Mouse (Mus musculus) kidney, embryonic 14.5 days (tissue): Measurements from ENCODE around the gene Mnat1. TPM values are rescaled to one million over a fixed set of nuclear protein-coding genes. Genes with fewer than 3 reads are reported as not detected.
A peak's percentile ranks its signal among the peaks of the same experiment; 100 is the strongest.
"Not testable (repeated sequence)": the region's sequence is repeated elsewhere in the genome, so short reads cannot be mapped to it uniquely, and the experiment has no call there.

Source experiments
- ATAC-seq: fragments of 200-750 bp; cut with Nextera tagmentation; 2 replicates; pipeline ENCODE4 v1.8.0; 2017; ENCODE audit warnings: moderate number of reproducible peaks, mild to moderate bottlenecking, moderate TSS enrichment, moderate library complexity; ENCODE audit not compliant: low FRiP score, low TSS enrichment
- H3K27ac ChIP-seq: fragments of 300-500 bp; sonication (generic); 2 replicates; pipeline ENCODE4 v1.5.1; 2014; ENCODE audit warnings: low read depth, mild to moderate bottlenecking, low read length, moderate library complexity, mixed read lengths
- H3K27me3 ChIP-seq: fragments of 300-500 bp; sonication (generic); 2 replicates; pipeline ENCODE4 v1.6.1; 2014; ENCODE audit warnings: mild to moderate bottlenecking, low read length; ENCODE audit not compliant: control insufficient read depth, insufficient read depth
- H3K36me3 ChIP-seq: fragments of 300-500 bp; sonication (generic); 2 replicates; pipeline ENCODE4 v1.6.1; 2014; ENCODE audit warnings: low read length, mixed read lengths; ENCODE audit not compliant: control insufficient read depth, insufficient read depth
- H3K4me1 ChIP-seq: fragments of 300-500 bp; sonication (generic); 2 replicates; pipeline ENCODE4 v1.6.1; 2014; ENCODE audit warnings: low read length, mixed read lengths; ENCODE audit not compliant: control insufficient read depth, insufficient read depth
- H3K4me2 ChIP-seq: fragments of 300-500 bp; sonication (generic); replicated peaks from 2 replicates; pipeline ENCODE4 v1.6.1; 2014; ENCODE audit warnings: low read depth, mild to moderate bottlenecking, low read length
- H3K4me3 ChIP-seq: fragments of 300-500 bp; sonication (generic); 2 replicates; pipeline ENCODE4 v1.5.1; 2014; ENCODE audit warnings: mild to moderate bottlenecking, low read length
- H3K9ac ChIP-seq: fragments of 300-500 bp; sonication (generic); 2 replicates; pipeline ENCODE4 v1.6.1; 2014; ENCODE audit warnings: low read depth, mild to moderate bottlenecking, low read length, moderate library complexity
- H3K9me3 ChIP-seq: fragments of 300-500 bp; sonication (generic); 2 replicates; pipeline ENCODE4 v1.6.1; 2016; ENCODE audit warnings: low read length; ENCODE audit not compliant: control insufficient read depth
- WGBS: fragments of 180-500 bp; shearing (Covaris S2); extraction: QIAGEN DNeasy Blood & Tissue Kit; methylation state at CpG from one replicate; pipeline ENCODE4 v1.1.7; 2014; 5-methylcytosine and 5-hydroxymethylcytosine counted together
- polyA plus RNA-seq: library from polyadenylated mRNA; unstranded; fragments of >200 nt; fragmentation: Nextera tagmentation; extraction: Ambion mirVana; gene quantifications from 2 replicates; pipeline ENCODE4 v1.2.1, GENCODE M21; 2014

Gene Mnat1
- polyA plus RNA-seq, 1 experiment from 2014 or later, result 43.4 TPM

- H3K4me1 ChIP-seq, result peaks cover 15% of the 10 kb centered on the region
- H3K9ac ChIP-seq, result peak overlapping the region; percentile 87
- H3K4me3 ChIP-seq, result peak overlapping the region; percentile 74
- ATAC-seq, result peak; percentile 16
- no peaks in the 10 kb centered on the region for H3K27me3 ChIP-seq
- peak overlapping the region; percentile 95 for H3K4me2 ChIP-seq
- WGBS, result under 1% methylated on average over 64 of the region's 71 CpGs
- H3K9me3 ChIP-seq, result no peaks in the 10 kb centered on the region
- peaks cover 8% of the 10 kb centered on the region; the same call in 1 of the 2 replicates for H3K36me3 ChIP-seq
- peak overlapping the region; percentile 94 for H3K27ac ChIP-seq
These were observed 11.0 kb upstream of the Mnat1 start for GRCm38 (mm10) chr12:73112326-73113087.

DNA sequence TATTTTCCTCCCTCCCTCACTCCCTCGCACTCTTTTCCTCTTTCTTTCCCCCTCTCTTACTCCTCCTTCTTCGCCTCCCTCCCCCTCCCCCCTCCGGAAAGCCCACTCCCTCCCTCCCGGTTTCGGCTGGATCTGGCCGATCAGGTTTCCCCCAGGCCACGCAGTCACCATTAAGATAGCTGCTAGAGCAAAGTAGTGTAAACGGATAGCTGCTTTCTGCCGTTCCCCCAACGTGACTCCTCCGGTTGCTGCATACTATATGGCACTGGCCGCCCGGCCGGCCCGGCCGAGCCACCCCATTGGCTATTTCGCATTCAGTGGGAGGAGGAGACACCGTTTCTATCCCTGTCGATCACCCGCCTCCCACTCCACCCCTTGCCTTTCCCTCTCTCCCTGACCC is 10.3 kb upstream of the Mnat1 start, which contains the start of gene Six4:
Six4 (minus strand) TSS at position 261 of the 400 bp plus-strand sequence.
- H3K4me2 ChIP-seq, result peak within 1 kb of the TSS; percentile 95
- H3K27ac ChIP-seq, result peak within 1 kb of the TSS; percentile 94
- H3K9me3 ChIP-seq, result no peaks in the 10 kb centered on the region
- H3K27me3 ChIP-seq, result no peaks in the 10 kb centered on the region
- H3K4me3 ChIP-seq, result peak within 1 kb of the TSS; percentile 74
- H3K4me1 ChIP-seq, result peaks cover 15% of the 10 kb centered on the region
- H3K36me3 ChIP-seq, result peaks cover 5% of the 10 kb centered on the region; the same call in 1 of the 2 replicates
- peak within 1 kb of the TSS; percentile 87 for H3K9ac ChIP-seq
- peak; percentile 86 for ATAC-seq
- 0% methylated on average over 19 of the region's 20 CpGs for WGBS

DNA sequence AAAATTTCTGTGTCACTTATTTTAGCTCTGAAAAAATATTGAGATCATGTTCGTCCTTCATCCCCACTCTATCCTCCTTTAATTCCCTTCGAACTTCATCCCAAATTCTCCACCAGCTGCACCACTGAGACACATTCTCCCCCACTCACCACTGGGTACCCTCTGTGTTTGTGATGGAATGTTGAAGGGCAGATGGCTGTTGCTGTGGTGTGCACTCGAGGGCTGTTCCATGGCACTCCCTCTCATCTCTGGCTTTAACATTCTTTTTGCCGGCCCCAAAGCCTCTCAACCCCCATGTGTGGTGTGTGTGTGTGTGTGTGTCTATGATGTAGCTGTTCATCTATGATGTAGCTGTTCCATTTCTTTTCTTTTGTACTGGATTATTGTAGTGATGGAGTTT is 1.7 kb downstream of the Mnat1 start:
- 76% methylated on average over 4 of the region's 4 CpGs for WGBS
- no peaks in the 10 kb centered on the region for H3K36me3 ChIP-seq
- H3K9ac ChIP-seq, result no peak overlapping the region
- no peak overlapping the region for H3K4me3 ChIP-seq
- H3K27me3 ChIP-seq, result no peaks in the 10 kb centered on the region
- H3K4me2 ChIP-seq, result no peak overlapping the region
- H3K4me1 ChIP-seq, result no peaks in the 10 kb centered on the region
- H3K27ac ChIP-seq, result no peak overlapping the region
- no peaks in the 10 kb centered on the region for H3K9me3 ChIP-seq
- ATAC-seq, result no peak

DNA sequence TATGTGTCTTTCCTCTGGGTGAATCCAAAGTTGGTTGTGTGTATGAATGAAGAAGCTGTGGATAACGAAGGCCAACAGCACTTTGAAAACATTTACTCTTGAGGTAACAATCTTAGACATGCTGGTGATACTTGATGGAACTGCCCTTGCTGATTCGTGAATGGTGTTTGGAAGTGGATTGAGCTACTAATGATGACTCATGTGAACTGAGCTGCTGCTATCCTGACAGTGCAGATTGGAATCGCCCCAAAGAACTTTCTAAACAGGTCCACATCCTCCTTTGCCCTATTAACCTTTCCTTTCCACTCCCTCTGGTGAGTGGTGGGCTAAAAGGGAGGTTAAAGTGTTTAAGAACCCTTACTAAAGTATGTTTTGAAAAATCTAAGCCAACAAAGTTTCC is 17.2 kb downstream of the Mnat1 start:
- no peak for ATAC-seq
- Histone ChIP-seq H3K9ac (no peak overlapping the region), H3K9me3 (no peaks in the 10 kb centered on the region), H3K27me3 (no peaks in the 10 kb centered on the region), H3K4me3 (no peak overlapping the region), H3K4me1 (no peaks in the 10 kb centered on the region), H3K4me2 (no peak overlapping the region), H3K36me3 (no peaks in the 10 kb centered on the region), H3K27ac (no peak overlapping the region)
- WGBS, result 85% methylated on average over 3 of the region's 3 CpGs

DNA sequence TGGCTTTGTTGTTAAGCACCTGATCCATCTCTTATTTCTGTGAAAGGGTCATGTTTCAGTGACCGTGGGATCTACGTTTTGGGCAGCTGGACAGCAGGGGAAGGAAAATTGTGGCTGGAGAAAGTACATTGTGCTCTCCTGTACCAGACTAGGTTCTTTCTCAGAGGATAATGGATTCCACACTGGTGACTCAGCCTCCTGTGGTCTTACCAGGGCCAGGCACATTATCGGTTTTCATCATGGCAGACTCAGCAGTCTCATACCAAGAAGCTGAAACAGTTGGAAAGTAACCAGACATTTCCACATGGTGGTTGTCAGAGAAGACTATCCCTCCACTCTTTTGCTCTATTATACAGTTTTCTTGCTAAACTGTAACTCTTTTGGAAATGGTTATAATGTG is 23.7 kb downstream of the Mnat1 start:
- Histone ChIP-seq H3K4me2 (no peak overlapping the region), H3K4me3 (no peak overlapping the region), H3K4me1 (0 out of 2 replicates have a peak, but pooled peaks cover 2% of the 10 kb centered on the region), H3K9ac (no peak overlapping the region), H3K9me3 (no peaks in the 10 kb centered on the region), H3K27me3 (no peaks in the 10 kb centered on the region), H3K36me3 (no peaks in the 10 kb centered on the region), H3K27ac (no peak overlapping the region)
- ATAC-seq, result no peak
- 50% methylated on average over 3 of the region's 3 CpGs for WGBS

GRCm38 (mm10) chr12:73151038-73151437 is 27.5 kb downstream of the Mnat1 start:
- ATAC-seq, H3K9me3 ChIP-seq, H3K36me3 ChIP-seq, H3K27me3 ChIP-seq, H3K4me2 ChIP-seq, H3K4me1 ChIP-seq, H3K9ac ChIP-seq, H3K27ac ChIP-seq, H3K4me3 ChIP-seq: not testable (repeated sequence)
- WGBS, result 83% methylated on average over 5 of the region's 5 CpGs

DNA sequence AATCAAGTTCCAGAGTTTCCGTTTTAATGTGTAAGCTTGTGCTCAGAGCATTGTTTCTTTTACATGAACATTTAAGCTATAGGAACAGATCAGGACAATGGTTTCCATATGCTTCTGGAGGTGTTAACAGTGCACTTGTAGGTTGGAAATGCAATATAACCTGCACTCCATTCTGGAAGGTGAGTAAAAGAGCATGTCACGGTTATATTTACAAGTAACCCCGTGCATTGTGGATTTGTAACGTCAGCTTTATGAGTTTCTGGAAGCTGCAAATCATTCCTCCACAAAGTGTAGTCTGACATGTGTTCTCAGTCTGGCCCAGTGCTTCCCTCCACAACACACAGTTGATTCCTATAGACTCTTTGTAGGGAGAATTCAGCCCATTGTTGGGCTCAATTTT is 30.6 kb downstream of the Mnat1 start:
- no peak for ATAC-seq

DNA sequence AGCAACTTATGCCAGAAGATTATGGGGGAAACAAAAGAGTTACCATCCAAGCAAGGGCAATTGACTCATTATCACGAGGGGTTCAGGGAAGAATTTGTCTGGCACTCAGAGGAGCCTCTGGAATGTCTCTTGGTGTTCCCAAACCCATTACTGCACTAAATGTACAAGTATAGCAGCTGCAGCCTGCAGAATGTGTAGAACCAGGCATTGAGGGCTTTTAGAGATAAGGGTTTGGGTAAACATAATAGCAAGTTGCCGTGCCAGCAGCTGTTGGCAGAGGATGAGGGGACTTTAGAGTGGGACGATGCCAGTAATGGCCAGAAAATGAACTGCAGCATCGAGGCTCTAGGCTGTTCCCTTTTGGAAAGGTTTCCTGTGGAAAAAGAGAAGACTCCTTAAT is 36.8 kb downstream of the Mnat1 start:
- no peak overlapping the region for H3K27ac ChIP-seq
- ATAC-seq, result no peak
- 77% methylated on average over 4 of the region's 4 CpGs for WGBS

More for the DNA sequence above, 30.6 kb downstream of the Mnat1 start:
- Histone ChIP-seq H3K9ac (no peak overlapping the region), H3K4me2 (no peak overlapping the region), H3K4me1 (0 out of 2 replicates have a peak, but pooled peaks cover 2% of the 10 kb centered on the region), H3K9me3 (no peaks in the 10 kb centered on the region), H3K27me3 (no peaks in the 10 kb centered on the region), H3K27ac (no peak overlapping the region), H3K4me3 (no peak overlapping the region), H3K36me3 (no peaks in the 10 kb centered on the region)
- WGBS, result 53% methylated on average over 4 of the region's 4 CpGs

DNA sequence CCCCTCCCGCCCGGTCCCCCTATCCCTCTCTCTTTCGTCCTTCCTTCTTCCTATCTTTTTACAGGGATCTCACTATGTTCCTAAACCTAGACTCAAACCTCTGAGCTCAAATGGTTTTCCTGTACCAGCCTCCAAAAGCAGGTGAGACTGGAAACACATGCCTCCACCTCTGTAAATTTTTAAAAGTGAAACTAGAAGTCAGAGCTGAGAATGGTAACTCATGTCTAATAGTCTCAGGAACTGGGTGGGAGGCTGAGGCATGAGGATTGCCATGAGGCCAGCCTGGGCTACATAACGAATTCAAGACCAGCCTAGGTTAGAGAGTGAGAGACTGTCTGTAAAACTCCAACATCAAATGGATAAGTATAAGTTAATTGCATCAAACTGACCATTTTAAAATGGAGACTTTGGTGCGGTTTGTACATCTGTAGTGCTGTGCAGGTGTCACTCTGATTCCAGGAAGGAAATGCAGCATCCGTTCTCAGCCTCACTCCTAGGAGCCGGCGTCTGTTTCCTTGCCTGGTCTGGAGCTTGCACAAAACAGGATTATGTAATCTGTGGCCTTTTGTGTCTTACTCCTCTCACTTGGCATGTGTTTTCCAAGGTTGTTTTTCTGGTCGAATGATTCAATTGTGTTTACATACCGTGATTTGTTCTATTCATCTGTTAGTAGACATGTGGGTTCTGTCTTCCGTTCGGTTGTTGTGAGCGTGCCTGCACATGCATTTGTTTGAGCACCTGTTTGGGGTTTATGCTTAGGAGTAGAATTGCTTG is 39.1 kb downstream of the Mnat1 start:
- Histone ChIP-seq H3K27ac (no peak overlapping the region), H3K4me1 (no peaks in the 10 kb centered on the region), H3K4me3 (no peak overlapping the region), H3K36me3 (no peaks in the 10 kb centered on the region), H3K27me3 (no peaks in the 10 kb centered on the region), H3K9ac (no peak overlapping the region), H3K4me2 (no peak overlapping the region), H3K9me3 (peaks cover 7% of the 10 kb centered on the region; the same call in 1 of the 2 replicates)
- ATAC-seq, result no peak
- 87% methylated on average over 13 of the region's 13 CpGs for WGBS

More for the DNA sequence above, 36.8 kb downstream of the Mnat1 start:
- Histone ChIP-seq H3K9ac (no peak overlapping the region), H3K4me3 (no peak overlapping the region), H3K9me3 (peaks cover under 1% of the 10 kb centered on the region; the same call in 1 of the 2 replicates), H3K4me1 (no peaks in the 10 kb centered on the region), H3K36me3 (no peaks in the 10 kb centered on the region), H3K4me2 (no peak overlapping the region), H3K27me3 (no peaks in the 10 kb centered on the region)
